Mouse (Mus musculus) erythroblast, embryonic 14.5 days (primary cell): ENCODE data around the gene Glrx.

Experiments used
- GATA1 ChIP-seq: IDR thresholded peaks from 2 replicates; pipeline ENCODE4 v1.6.1; 2012; ENCODE audit warnings: low read length, inconsistent platforms, mixed read lengths
- TAL1 ChIP-seq: IDR thresholded peaks from 3 replicates; pipeline ENCODE4 v1.6.1; 2012; ENCODE audit warnings: low read length, inconsistent platforms, mixed read lengths

DNA sequence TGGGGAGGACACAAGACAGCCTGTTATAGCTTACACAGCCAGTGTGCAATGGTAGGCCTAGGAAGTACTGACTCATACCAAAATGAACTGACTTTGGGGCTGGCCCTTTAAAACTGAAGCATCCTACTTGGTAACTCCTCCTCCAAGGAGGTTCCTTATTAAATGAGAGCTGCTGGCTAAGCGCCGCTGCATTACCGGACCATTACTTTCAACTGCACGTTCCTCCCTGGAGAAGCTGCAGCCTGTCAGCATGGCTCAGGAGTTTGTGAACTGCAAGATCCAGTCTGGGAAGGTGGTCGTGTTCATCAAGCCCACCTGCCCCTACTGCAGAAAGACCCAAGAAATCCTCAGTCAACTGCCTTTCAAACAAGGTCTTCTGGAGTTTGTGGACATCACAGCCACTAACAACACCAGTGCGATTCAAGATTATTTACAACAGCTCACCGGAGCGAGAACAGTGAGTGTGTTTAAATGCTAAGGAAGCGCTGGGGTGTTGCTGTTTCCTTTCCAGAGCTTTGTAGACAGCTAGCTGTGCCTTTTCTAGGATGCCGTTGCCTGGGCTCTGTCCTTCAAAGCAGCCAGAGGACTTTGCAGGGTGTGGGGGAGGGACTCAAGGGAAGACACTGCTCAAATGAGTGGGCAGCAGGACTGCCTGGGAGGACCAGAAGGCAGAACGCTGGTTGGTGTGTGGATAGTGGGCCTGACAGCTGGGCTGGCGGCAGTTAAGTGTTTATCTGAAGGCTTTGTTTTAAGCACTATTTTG, at the start of gene Glrx:
- TF ChIP-seq TAL1 (no peak), GATA1 (no peak)
